Mouse (Mus musculus): ENCODE results near the gene Camta1.

DNA sequence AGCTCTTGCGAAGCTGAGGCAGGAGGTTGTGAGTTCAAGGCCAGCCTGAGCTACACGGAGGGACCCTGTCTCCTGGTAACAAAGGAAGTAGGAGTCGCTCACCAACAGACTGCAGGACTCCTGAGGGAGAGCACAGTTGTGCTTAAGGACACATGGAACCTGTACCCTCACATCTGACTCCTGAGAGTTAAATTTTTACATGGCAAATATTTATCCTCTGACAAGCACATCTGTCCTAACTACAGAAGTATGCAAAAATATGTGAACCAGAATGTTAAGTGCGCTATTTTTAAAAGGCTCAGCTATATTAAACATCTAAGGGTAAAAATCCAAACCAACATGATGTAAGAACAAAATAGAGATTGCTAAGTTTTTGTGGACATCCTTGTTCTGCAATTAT is 56.0 kb downstream of the Camta1 start:
- no peak for TF ChIP-seq CTCF (IDR thresholded peaks at IDR 0.05; ENCODE audit: low read depth)
- no peak for TF ChIP-seq EP300 (IDR thresholded peaks at IDR 0.05; ENCODE audit: low read depth)
